Mouse (Mus musculus) heart, embryonic 13.5 days (tissue): ENCODE measurements at regions not wholly inside any gene's neighbourhood (a gene's known extent, or its start where the extent isn't known, plus 50 kb on each side); places are given as distances from the start of the nearest gene placed in this dataset.
"Not testable (repeated sequence)": the region's sequence is repeated elsewhere in the genome, so short reads cannot be mapped to it uniquely, and the experiment has no call there.

Source experiments
- ATAC-seq: fragments of 200-750 bp; cut with Nextera tagmentation; 2 replicates; pipeline ENCODE4 v1.8.0; 2017; ENCODE audit warnings: moderate TSS enrichment; ENCODE audit not compliant: insufficient number of reproducible peaks, low FRiP score, low TSS enrichment; ENCODE audit errors: extremely low read depth
- H3K27ac ChIP-seq: fragments of 300-500 bp; sonication (generic); replicated peaks from 2 replicates; pipeline ENCODE4 v1.5.1; 2015; ENCODE audit warnings: moderate library complexity, mild to moderate bottlenecking, inconsistent platforms
- H3K27me3 ChIP-seq: fragments of 300-500 bp; sonication (generic); replicated peaks from 2 replicates; pipeline ENCODE4 v1.6.1; 2015; ENCODE audit warnings: mild to moderate bottlenecking, inconsistent platforms
- H3K36me3 ChIP-seq: fragments of 300-500 bp; sonication (generic); 2 replicates; pipeline ENCODE4 v1.6.1; 2015; ENCODE audit warnings: mild to moderate bottlenecking, inconsistent platforms
- H3K4me1 ChIP-seq: fragments of 300-500 bp; sonication (generic); 2 replicates; pipeline ENCODE4 v1.6.1; 2015; ENCODE audit warnings: inconsistent platforms
- H3K4me2 ChIP-seq: fragments of 300-500 bp; sonication (generic); 2 replicates; pipeline ENCODE4 v1.6.1; 2015; ENCODE audit warnings: inconsistent platforms, mild to moderate bottlenecking, moderate library complexity
- H3K4me3 ChIP-seq: fragments of 300-500 bp; sonication (generic); 2 replicates; pipeline ENCODE4 v1.5.1; 2015; ENCODE audit warnings: moderate library complexity, mild to moderate bottlenecking, inconsistent platforms
- H3K9ac ChIP-seq: fragments of 300-500 bp; sonication (generic); 2 replicates; pipeline ENCODE4 v1.6.1; 2015; ENCODE audit warnings: inconsistent platforms, mild to moderate bottlenecking, moderate library complexity
- H3K9me3 ChIP-seq: fragments of 300-500 bp; sonication (generic); 2 replicates; pipeline ENCODE4 v1.6.1; 2016; ENCODE audit warnings: inconsistent platforms
- WGBS: fragments of 180-500 bp; shearing (Covaris S2); methylation state at CpG from one replicate; pipeline ENCODE4 v1.1.7; 2015; ENCODE audit warnings: mixed read lengths; 5-methylcytosine and 5-hydroxymethylcytosine counted together

DNA sequence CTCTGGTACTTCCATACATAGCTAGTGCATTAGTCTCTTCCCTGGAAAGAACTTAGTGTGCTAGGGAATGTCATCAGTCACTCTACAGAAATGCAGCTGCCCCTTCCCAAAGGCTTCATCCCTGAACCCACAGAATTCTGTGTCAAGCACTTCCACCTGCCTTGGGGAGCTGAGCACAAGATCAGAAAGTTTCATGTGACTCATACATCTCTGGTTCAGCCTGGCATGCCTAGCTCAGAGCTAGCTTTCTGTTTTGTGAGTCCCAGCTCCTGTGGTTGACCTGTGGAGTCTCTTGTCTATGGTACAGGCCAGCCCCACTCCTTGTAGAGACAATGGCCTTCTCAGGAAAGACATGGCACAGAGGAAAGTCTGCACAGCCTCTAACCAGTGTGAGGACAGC is 268.6 kb upstream of the Irx1 start:
- Histone ChIP-seq H3K27me3 (no peaks in the 10 kb centered on the region), H3K36me3 (no peaks in the 10 kb centered on the region), H3K4me1 (no peaks in the 10 kb centered on the region), H3K9me3 (no peaks in the 10 kb centered on the region), H3K9ac (no peak overlapping the region), H3K27ac (no peak overlapping the region), H3K4me2 (no peak overlapping the region), H3K4me3 (no peak overlapping the region)
- no peak for ATAC-seq

DNA sequence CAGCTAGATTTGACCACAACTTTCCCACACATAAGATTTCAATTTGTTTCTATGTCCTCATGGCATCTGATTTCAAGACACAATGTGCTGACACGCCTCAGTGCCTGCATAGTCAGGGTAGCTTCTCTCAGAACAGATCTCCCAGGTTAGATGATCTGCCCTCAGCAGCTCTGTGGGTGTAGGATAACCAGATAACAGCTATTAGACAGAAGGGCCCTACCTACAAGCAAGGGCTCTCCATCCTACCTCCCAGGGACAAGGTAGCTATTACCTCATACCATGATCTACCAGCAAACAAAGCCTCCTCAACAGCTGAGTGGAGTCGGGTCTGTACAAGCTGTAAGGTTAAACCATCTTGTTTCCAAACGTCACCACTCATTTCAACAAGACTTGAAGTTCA is 278.4 kb upstream of the Irx1 start:
- 67% methylated on average over 3 of the region's 3 CpGs for WGBS
- Histone ChIP-seq H3K4me2 (no peak overlapping the region), H3K4me1 (no peaks in the 10 kb centered on the region), H3K9ac (no peak overlapping the region), H3K27ac (no peak overlapping the region), H3K36me3 (no peaks in the 10 kb centered on the region), H3K9me3 (no peaks in the 10 kb centered on the region), H3K4me3 (no peak overlapping the region), H3K27me3 (0 out of 2 replicates have a peak, but pooled peaks cover 3% of the 10 kb centered on the region)
- ATAC-seq, result no peak

DNA sequence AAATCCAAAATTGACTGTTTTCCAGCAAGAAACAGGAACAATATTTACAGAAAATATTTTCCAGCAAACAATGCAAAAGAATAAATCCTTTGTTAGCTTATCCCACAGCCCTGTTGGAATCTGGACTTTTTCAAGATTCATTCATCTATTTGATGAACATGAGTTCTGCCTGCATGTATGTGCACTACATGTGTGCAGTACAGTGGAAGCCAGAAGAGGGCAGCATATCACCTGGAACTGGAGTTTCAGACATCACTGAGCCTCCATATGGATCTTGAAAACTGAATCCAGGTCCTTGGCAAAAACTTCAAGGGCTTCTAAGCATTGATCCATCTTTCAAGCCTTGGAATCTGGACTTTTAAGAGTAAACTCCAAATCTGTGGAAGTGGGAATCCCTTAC is 286.9 kb upstream of the Irx1 start:
- Histone ChIP-seq H3K4me1 (no peaks in the 10 kb centered on the region), H3K27ac (no peak overlapping the region), H3K4me3 (no peak overlapping the region), H3K9ac (no peak overlapping the region), H3K27me3 (no peaks in the 10 kb centered on the region), H3K36me3 (no peaks in the 10 kb centered on the region), H3K4me2 (no peak overlapping the region), H3K9me3 (no peaks in the 10 kb centered on the region)
- no peak for ATAC-seq

DNA sequence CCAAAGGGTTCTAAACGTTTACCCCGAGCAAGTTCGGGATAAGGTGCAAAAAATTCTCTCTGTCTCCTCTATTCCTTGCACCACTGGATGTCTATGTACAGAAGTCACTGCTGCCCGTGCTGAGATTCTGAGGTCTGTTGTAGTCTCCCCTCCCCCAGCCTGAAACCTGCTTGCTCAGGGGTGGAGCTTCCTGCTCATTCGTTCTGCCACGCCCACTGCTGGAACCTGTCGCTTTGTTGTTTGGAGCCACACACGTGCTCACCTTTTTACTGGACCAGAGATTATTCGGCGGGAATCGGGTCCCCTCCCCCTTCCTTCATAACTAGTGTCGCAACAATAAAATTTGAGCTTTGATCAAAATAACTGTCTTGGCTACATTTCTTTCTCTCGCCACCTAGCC is 289.7 kb upstream of the Irx1 start:
- H3K4me1 ChIP-seq, H3K27ac ChIP-seq, H3K27me3 ChIP-seq, H3K4me2 ChIP-seq, ATAC-seq, H3K9me3 ChIP-seq, H3K9ac ChIP-seq, H3K36me3 ChIP-seq, H3K4me3 ChIP-seq: not testable (repeated sequence)
- WGBS, result 50% methylated on average over 13 of the region's 13 CpGs

DNA sequence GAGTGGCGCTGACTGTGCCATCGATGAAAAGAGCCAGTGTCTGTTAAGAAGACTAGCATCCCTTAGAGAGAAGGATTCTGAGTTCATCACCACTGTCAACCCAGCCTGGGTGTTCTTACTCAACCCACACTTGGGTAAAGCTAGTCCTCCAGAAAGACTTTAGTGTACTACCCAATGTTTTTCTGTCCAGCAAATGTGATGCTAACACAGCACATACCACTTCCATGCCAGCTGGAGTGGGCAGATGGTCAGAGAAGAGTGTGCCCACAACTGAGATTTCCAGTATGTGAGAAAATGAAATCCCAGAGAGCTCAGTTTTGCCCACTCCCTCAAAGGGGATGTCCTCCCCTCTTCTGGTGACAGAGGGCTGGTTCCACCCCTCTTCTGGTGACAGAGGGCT is 295.3 kb upstream of the Irx1 start:
- no peak overlapping the region for H3K4me2 ChIP-seq
- WGBS, result 80% methylated on average over 2 of the region's 2 CpGs
- no peaks in the 10 kb centered on the region for H3K9me3 ChIP-seq
- ATAC-seq, result no peak
- no peak overlapping the region for H3K27ac ChIP-seq
- no peaks in the 10 kb centered on the region for H3K36me3 ChIP-seq
- H3K4me1 ChIP-seq, result no peaks in the 10 kb centered on the region
- H3K4me3 ChIP-seq, result no peak overlapping the region
- no peak overlapping the region for H3K9ac ChIP-seq
- H3K27me3 ChIP-seq, result peaks cover 4% of the 10 kb centered on the region; the same call in 1 of the 2 replicates

DNA sequence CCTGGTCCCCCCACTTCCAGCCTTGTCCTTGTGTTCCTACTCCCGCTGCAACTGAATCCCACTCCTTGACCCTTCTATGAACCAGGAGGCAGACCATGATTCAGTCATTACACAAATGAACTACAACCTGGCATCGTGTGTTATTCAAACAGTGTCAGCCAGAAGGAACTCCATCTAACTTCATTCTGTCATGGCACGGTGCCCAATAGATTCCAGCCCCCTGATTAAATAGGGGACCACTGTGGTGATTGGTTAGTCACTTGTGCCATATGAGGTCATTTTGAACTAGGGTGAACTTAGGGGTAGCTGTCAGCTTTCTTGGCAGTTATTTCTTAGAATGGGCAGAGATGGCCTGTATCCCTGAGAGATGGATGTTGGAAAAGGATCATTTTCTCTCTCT is 300.9 kb upstream of the Irx1 start:
- WGBS, result 66% methylated on average over 3 of the region's 3 CpGs
- Histone ChIP-seq H3K27me3 (peaks cover 8% of the 10 kb centered on the region; the same call in 1 of the 2 replicates), H3K4me2 (no peak overlapping the region), H3K4me3 (no peak overlapping the region), H3K9ac (no peak overlapping the region), H3K9me3 (no peaks in the 10 kb centered on the region), H3K27ac (no peak overlapping the region), H3K4me1 (no peaks in the 10 kb centered on the region), H3K36me3 (no peaks in the 10 kb centered on the region)
- ATAC-seq, result no peak

DNA sequence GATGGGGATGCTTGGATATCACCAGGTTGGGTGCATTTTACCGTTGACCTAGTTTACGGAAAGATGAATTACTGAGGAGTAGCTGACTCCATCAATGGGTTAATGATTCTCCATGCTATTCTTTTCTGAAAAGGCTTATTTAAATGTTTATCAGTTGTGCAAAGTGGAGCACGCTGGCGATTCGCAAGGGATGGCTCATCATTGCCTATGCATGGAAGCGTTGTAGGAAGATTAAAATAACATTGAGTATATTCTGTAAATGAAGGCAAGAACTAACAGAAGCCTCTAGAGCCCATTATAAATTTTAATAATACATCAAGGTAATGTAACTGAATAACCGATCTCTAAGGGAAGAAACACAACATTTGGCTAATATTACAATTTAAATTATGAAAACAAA is 301.6 kb upstream of the Irx1 start:
- no peaks in the 10 kb centered on the region for H3K4me1 ChIP-seq

DNA sequence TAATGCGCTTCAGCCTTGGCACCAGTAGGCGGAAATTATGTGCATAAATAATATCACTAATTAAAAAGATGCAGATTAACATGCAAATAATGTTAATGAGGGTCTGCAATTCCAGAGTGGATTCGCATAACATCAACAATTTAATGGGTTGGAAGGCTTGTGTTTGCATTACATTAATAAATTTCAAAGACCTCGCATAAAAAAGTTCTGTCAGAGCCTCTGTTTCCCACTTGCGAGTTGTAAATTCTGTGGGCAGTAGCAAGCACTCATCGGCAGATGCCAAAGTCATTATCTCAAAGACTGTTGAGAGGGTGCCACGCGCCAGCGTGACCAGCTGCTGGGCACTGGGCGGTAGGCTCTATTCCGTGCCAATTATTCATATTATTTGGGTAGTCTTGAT is 302.1 kb upstream of the Irx1 start:
- no peak overlapping the region for H3K4me3 ChIP-seq
- no peak overlapping the region for H3K27ac ChIP-seq
- no peak overlapping the region for H3K9ac ChIP-seq
- H3K4me2 ChIP-seq, result no peak overlapping the region
- 85% methylated on average over 11 of the region's 11 CpGs for WGBS
- ATAC-seq, result no peak
- no peaks in the 10 kb centered on the region for H3K36me3 ChIP-seq
- no peaks in the 10 kb centered on the region for H3K4me1 ChIP-seq
- H3K27me3 ChIP-seq, result peaks cover 8% of the 10 kb centered on the region; the same call in 1 of the 2 replicates
- H3K9me3 ChIP-seq, result no peaks in the 10 kb centered on the region

More for the DNA sequence above, 301.6 kb upstream of the Irx1 start:
- Histone ChIP-seq H3K4me3 (no peak overlapping the region), H3K27ac (no peak overlapping the region), H3K27me3 (peaks cover 8% of the 10 kb centered on the region; the same call in 1 of the 2 replicates), H3K9ac (no peak overlapping the region), H3K36me3 (no peaks in the 10 kb centered on the region), H3K9me3 (no peaks in the 10 kb centered on the region), H3K4me2 (no peak overlapping the region)
- no peak for ATAC-seq
- WGBS, result 81% methylated on average over 7 of the region's 7 CpGs

DNA sequence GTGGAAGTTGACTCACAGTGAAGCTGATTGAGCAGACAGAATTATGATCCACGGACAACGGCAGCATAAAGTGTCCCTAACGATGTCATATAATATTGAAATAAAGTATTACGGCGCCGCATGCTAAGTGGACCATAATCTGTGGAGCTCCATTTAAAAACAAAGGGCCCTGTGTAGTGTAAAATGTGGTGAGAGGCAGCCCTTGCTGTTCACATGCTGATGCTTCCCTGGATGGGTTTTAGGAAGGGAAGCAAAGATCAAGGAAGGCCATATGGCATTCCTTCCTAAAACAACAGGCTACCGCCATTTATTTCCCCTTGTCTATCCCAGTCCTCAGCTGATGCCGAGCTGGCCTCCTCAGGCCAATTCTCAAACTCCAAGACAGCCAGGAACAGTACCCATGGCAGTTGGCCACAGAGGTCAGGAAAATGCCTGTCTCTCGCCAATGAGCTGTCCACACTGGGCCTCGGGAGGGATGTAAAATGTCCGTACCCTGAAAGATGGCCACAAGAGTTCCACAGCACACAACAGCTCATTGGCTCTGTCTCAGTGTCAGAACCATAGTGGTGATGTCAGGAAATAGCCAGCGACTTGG is 302.7 kb upstream of the Irx1 start:
- no peak overlapping the region for H3K4me2 ChIP-seq
- ATAC-seq, result no peak
- no peak overlapping the region for H3K4me3 ChIP-seq
- H3K9me3 ChIP-seq, result no peaks in the 10 kb centered on the region
- no peaks in the 10 kb centered on the region for H3K4me1 ChIP-seq
- WGBS, result 77% methylated on average over 12 of the region's 12 CpGs
- H3K27me3 ChIP-seq, result peaks cover 8% of the 10 kb centered on the region; the same call in 1 of the 2 replicates
- H3K27ac ChIP-seq, result no peak overlapping the region
- H3K36me3 ChIP-seq, result no peaks in the 10 kb centered on the region
- no peak overlapping the region for H3K9ac ChIP-seq

DNA sequence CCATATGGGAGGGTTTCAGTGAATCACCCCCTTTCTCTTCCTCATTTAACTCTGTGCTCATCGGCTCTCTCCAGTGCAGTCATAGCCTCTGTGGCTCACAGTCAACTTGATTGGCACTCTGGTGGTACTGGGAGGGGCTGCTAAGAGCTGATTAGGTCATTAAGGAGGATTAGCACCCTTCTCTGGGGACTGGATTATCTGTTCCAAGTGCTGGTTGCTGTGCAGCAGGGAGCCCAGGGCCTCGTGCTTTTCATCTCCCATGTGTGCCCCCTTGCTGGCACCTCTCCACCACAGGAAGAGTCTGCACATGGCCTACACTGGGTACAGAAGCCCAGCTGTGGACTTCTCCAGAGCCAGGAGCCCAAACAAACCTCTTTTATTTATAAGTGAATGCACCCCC is 316.8 kb upstream of the Irx1 start:
- H3K36me3 ChIP-seq, result no peaks in the 10 kb centered on the region
- H3K9ac ChIP-seq, result no peak overlapping the region
- H3K27me3 ChIP-seq, result no peaks in the 10 kb centered on the region
- no peak overlapping the region for H3K27ac ChIP-seq
- H3K9me3 ChIP-seq, result no peaks in the 10 kb centered on the region
- ATAC-seq, result no peak
- H3K4me3 ChIP-seq, result no peak overlapping the region
- H3K4me2 ChIP-seq, result no peak overlapping the region
- H3K4me1 ChIP-seq, result no peaks in the 10 kb centered on the region
- WGBS, result 35% methylated on average over 2 of the region's 2 CpGs

DNA sequence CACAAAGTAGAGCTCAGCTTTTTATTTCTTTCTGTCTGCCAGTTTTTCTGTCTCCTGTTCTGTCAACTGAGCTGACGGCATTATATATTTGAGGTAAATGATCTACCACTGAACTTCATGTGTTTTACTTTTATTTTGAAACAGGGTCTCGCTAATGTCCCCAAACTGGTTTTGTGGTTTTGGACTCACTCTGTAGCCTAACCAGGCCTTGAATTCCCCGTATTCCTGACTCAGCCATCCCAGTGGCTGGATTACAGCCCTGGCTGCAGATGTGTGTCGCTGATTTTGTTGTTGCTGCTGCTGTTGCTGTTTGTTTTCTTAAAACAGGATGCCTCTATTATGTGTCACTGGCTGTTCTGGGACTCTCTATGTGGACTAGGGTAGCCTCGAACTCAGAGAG is 317.3 kb upstream of the Irx1 start:
- no peak overlapping the region for H3K4me2 ChIP-seq
- no peak overlapping the region for H3K27ac ChIP-seq
- 80% methylated on average over 5 of the region's 5 CpGs for WGBS
- no peaks in the 10 kb centered on the region for H3K9me3 ChIP-seq
- no peaks in the 10 kb centered on the region for H3K27me3 ChIP-seq
- H3K36me3 ChIP-seq, result no peaks in the 10 kb centered on the region
- H3K4me3 ChIP-seq, result no peak overlapping the region
- ATAC-seq, result no peak
- no peak overlapping the region for H3K9ac ChIP-seq
- no peaks in the 10 kb centered on the region for H3K4me1 ChIP-seq

DNA sequence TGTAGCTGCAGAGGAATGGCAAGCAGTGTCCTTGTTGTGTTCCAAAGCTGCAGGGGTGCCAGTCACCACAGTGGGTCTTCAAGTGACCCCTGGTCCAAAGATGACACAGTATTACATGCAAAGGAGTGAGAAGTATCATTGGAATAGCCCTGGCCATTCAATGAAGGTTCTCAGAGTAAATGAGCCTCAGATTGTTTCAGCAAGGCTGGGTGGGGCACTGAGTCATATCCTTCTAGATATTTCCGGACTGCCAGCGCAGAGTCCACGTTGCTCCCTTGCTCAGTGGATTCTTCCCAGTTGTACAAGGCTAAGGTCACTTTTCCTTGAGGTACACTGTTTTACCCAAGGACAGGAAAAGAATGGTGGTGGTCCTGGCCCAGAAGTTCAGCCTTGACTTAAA is 319.2 kb upstream of the Irx1 start:
- 0 out of 2 replicates have a peak, but pooled peaks cover 4% of the 10 kb centered on the region for H3K27me3 ChIP-seq
- no peak overlapping the region for H3K4me3 ChIP-seq
- H3K4me1 ChIP-seq, result no peaks in the 10 kb centered on the region
- ATAC-seq, result no peak
- no peaks in the 10 kb centered on the region for H3K36me3 ChIP-seq
- no peaks in the 10 kb centered on the region for H3K9me3 ChIP-seq
- no peak overlapping the region for H3K27ac ChIP-seq
- WGBS, result 84% methylated on average over 3 of the region's 3 CpGs
- no peak overlapping the region for H3K9ac ChIP-seq
- H3K4me2 ChIP-seq, result no peak overlapping the region
